Mouse (Mus musculus): ENCODE data around the gene Grin2c.

Grin2c gene

DNA sequence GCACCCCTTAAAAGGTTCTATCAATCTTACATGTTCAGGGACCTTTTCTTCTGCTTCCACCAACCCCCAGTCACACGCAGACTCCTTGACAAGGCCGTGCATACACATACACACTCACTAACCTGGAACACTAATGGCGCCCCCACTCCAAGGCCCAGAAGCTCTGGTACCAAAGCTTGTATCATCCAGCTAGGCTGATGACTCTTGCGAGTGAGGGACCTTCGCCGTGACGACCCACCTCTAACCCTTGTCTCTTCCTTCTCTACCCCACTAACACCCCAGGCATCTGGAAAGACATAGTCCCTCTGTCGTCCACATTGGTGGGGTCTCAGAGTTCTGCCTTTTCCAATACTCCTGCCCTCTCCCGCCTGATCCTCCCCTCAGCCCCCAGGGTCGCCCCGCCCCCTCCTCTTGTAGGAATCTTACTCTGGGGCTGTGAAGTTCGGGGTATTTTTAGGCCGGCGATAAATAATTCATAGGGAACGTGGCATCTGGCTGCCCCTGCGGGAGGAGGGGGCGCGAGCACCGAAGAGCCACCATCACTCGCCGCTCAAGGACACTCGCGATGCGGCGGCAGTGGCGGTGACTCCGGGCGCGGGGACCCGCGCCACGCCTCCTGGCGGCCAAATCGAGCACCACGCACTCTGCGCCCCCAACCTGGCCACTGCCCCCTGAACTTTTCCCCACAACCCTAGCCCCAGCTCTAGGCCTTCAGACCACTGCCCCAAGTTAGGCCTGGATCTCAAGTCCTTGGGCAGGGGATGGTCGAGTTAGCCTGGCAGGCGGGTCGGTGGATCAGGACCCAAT lies 2.0 kb downstream of the Grin2c start:
- DNase-seq (ENCODE audit: low spot score) = no peak

DNA sequence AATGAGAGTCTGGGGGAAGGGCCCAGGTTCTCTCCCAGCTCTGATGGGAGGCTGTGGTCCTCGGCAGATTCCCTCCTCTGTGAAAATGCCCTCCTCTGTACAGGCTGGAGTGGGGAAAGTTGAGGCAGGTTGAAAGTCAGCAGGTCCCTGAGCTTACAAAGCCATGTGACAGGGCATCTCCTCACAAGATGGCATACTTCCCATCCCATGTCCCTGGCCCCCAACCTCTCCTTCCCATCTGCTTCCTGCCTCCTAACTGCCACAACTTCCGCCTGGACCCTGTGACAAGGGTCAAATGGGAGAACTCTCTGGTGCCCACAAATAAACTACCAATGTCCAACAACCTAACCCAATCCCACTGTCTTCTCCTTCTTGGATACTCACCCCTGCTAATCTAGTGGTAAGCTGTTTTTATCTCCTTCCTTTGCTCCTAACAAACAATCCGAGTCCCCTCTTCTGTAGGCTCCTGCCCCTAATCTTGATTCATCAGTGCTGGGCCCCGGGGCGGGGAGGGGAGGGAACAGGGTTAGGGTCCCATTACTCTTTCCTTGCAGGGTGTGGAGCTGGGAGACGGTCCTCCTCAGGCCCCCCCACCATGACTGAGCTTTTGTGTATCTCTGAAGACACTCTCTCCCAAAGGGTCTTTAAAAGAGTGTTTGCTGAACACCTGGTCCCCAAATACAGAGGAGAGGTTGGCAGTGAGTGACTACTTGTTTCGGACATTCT lies 2.7 kb downstream of the Grin2c start:
- no peak for DNase-seq (ENCODE audit: low spot score)

DNA sequence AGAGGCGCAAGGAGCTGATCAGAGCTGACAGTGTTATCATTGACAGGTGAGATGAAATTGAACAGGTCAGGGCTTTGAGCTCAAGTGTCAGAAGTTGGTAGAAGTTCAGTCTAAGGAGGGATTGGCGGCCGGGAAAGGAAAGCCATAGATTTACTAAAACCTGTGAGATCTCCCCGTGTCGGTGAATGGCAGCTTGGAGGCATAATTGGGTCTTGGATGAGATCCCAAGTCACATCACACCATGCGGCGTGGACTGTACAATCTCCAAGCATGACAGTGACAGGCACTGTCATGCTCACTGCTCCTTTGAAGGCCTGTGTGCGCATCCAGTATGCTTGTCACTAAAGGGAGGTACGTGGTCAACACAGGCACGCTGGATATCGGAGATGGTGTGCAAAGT lies 4.1 kb downstream of the Grin2c start:
- DNase-seq (ENCODE audit: low spot score) = no peak

DNA sequence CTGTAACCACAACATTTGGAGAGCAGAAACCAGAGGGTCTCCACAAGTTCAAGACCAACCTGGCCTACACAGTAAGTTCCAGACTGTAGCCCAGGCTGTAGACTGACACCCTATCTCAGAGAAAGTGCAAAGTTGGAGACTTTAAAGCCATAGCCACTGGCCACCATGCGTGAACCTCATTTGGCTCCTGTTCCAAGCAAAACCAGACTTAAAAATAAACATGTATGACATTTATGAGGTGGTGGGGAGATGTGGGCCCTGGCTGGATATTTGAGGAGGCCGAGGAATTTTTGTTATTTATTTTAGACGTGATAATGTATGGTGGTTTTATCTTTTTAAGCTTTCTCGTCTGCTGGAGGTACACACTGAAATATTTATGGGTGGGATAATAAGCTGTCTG lies 7.9 kb downstream of the Grin2c start:
- no peak for DNase-seq (ENCODE audit: low spot score)

DNA sequence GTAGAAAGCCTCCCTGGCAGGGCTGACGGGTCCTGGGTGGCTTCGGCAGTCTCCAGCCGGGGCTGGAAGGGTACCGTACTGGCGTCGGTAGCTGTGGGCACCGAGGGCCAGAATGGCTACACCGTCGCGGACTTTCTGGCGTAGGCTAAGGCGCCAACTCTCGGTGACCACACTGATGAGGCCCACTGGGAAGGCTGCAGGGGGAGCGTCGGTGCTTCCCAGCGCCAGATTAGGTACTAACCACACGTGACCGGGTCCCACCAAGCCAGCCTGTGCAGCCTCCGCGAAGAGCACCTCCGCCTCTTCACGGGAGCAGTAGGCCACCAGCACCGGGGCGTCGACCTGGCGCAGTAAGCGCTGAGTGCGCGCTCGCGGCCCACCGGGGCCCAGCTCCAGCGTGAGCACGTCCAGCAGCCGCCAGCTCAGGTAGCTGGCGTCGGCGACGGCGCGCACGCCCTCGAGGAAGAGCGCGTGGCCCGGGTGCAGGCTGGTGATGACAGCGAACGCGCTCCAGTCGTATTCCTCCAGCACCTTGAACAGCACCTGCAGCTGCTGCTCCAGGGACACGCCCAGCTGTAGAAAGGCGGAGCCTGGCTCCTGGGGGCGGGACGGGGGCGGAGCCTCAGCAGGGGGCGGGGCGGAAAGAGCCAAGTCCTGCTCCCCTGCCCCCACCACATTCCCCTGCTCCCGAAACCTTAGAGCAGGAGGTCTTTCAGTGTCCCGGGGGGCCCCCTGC lies 9.1 kb downstream of the Grin2c start:
- no peak for DNase-seq (ENCODE audit: low spot score)

DNA sequence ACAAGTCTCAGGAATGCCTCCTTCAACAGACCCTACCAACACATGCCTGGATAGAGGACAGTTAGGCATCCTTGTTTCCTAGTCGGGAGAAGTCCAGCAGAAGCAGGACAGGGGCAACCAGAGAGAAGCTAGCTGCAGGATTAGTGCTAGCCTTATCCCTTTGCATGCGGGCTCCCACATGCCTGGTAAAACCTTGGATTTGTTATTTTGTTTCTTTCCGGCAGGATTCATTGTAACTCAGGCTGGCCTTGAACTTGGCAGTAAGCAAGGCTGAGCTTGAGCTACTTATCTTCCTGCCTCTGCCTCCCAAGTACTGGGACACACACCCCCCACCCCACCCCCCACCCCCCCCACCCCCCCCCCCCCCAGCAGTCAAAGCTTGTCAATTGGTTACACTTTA lies 15.8 kb downstream of the Grin2c start:
- no peak for DNase-seq (ENCODE audit: low spot score)

DNA sequence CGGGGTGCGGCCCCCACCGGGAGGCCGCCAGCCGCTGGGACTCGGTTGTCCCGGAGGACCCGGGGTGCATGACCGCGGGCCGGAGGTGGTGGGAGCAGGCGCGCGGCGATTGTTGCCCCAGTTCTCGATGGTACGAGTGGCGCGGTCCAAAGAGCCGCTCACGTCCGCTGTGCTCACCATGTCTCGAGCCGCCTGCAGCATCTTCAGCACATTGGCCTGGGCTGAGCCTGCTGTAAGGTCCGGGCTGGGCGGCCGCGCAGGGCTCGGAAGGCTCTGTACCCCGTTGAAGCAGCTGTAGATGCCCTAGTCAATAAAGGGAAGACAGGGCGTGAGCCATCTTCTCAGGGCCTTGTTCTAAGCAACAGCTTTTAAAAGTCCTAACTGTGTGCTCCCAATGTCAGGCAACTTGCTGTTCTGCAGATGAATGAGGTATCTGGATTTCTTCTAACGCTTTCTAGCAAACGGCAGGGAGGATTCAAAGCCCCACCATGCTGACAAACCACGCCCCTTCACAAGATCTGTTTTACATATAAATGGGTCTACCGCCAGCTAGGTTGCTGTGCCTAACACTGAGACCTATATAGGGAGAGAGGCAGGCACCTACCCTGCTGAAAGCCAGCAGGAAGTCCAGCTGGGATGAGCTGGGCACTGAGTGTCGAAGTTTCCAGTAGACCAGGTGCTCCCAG lies 16.5 kb downstream of the Grin2c start:
- DNase-seq (ENCODE audit: low spot score) = no peak

DNA sequence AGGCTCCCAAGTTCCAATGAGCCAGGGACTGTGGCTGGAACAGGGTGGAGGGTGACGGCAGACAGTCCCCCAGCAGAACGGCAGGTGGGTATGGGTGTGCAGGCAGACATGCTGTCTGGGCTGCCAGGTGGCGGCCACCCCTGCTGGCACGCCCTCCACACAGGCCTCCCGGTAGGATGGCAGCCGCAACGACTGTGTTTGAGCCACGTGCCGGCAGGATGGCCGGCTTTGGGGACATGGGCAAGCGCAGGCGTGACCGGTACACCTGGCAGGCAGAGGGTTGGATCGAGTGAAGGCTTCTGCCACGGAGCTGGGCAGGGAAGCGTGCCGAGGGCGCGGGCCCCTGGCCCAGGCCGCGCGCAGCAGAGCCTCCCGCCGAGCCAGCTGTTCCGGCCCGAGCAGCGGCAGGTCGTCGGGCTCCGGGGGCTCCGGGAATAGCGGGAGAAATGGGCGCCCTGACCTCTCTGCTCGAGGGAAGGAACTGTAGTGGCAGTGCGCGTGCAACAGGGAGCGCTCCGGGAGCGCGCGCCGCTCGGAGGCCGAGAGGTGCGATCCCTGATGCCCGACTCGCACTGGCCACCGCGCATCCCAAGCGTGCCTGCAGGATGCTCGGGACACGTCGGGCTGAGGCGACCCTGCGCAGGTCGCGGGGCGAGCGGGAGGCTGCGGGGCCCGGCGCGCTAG lies 17.2 kb downstream of the Grin2c start:
- DNase-seq (ENCODE audit: low spot score) = no peak

DNA sequence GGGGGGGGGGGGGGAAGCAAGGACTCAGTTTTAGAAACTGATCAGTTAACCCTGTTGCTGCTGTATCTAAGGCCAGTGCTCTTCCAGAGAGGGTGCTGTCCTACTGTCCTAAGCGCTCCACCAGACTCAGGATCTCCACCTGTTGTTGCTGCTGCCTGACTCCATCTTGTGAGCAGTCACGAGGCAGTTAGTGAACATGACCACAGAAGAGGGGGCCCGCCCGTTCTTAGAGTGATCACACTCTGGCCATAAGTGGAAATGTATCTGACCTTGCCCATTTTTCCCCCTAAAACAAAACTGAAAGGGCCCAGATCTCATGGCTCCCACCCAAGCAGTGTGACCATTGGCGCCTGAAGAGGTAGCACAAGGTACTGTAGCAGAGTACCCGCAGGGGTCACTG lies 19.1 kb downstream of the Grin2c start:
- DNase-seq (ENCODE audit: low spot score) = no peak

DNA sequence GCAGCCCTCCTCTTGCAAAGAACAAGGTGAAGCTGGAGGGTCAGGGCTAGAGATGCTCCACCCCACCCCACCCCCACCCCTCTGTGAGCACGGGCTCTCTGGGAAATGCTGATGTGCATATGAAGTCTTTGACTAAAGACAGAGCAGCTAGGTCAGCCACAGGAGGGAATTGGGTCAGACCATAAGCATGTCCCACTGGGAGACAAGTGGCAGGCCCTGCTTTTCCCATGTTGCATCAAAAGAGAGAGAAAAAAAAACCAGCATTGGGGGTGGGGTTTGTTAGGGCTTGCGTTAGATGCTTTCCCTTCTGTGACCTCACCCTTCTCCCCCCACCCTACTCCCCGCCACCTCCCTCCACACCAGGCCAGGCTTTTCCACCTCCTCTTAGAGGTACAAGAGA lies 19.8 kb downstream of the Grin2c start:
- DNase-seq (ENCODE audit: low spot score) = no peak

DNA sequence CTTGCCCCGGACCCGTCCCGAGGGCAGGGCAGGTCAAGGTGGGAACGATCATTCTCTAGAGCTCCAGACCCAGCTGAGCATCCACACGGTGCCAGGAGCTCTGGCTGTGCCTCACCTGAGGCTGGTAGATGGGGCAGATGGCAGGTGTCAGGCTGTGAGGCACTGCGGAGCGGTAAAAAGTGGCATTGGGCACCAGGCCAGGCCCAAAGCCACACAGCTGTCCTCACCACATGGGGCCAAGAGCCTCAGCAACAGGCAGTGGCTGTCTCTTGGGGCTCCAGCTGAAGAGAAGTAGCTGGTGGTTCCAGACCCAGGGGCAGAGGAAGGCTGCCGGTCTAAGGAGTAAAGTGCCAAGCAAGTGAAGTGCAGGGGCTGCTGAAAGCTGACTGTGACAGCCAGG lies 20.7 kb downstream of the Grin2c start:
- no peak for DNase-seq (ENCODE audit: low spot score)

DNA sequence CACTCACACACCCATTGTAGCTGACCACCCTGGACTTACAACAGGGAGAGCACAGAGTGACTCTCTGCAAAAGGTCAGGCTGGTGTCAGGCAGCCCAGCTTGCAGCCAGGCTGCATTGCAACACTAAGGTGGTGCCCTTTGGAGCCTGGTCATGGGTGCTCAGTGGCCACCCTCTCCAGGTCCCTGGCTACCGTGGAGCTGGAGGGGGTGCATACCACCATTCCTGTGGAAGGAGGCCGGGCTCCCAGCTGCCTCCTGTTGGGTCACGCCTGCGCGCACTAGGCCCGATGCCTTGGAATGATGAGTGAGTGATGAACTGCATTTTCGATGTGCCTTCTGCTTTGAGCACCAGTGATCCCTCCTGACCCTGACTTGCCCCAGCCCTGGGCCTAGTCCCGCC lies 22.2 kb downstream of the Grin2c start:
- DNase-seq (ENCODE audit: low spot score) = no peak

DNA sequence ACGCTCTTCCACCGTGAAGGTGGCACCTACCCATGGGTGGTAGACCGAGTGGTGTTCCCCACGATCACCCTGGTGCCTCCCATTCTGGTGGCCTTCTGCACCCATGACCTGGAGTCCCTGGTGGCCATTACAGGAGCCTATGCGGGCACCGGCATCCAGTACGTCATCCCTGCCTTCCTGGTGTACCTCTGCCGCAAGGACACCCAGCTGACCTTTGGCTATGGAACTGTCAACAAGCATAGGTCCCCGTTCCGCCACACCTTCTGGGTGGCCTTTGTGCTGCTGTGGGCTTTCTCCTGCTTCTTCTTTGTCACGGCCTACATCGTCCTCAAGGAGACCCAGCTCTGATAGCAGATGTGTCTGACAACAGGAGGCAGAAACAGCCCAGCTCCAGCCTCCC lies 23.3 kb downstream of the Grin2c start:
- DNase-seq (ENCODE audit: low spot score) = no peak

DNA sequence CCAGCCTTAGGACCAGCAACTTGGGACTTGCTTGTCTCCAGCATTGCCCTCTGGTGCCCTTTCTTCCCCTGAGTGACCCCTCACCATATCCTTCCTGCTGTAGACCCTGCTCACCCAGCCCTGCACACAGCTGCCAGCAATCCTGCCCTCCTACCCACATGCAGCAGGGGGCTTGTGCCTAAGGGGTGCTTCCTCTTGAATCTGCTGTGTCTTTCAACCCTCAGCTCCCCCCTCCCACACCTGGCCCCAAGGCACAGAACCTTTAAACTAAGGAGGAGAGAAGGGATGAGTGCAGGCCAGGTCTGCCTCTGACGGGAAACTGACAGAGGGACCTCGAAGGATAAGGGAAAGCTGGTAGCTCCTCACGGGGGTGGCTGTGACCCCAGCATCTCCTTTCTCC lies 24.3 kb downstream of the Grin2c start:
- DNase-seq (ENCODE audit: low spot score) = no peak

DNA sequence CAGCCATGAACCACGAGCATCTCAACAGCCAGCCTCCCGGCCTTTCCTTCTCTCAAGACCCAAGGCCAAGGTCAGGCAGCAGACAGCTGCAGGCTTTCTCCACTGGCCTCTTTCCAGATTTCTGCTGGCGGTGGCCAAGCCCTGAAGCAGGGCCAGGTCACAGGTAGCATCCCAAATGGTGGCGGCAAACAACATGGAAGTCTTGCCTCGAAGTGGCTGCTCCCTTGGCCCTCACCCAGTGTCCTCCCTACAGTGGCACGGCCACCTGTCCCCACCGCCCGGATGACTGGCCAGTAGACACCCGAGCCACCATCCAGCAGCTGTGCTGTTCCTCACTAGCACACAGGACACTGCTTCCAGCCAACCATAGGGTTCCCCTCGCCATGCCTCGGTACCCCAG lies 25.6 kb downstream of the Grin2c start:
- no peak for DNase-seq (ENCODE audit: low spot score)

DNA sequence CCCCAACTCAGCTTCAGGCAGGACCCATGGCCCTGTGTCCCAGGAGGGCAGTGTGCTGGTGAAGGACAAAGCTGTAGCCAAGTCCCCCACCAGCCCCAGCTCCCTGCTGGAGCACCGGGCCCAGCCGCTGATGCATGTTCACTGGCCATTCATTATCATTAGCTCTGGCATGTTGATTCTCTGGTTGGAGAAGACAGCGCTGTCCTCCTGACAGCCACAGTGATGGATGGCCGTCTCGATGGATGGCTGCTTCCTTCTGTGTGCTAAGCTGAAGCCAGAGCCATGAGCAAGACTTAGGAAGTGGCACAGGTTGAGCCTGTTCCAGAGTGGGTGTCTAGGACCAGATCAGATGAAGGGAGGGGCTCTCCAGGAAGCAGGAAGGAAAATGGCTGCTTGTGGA lies 30.5 kb downstream of the Grin2c start:
- DNase-seq (ENCODE audit: low spot score) = no peak

DNA sequence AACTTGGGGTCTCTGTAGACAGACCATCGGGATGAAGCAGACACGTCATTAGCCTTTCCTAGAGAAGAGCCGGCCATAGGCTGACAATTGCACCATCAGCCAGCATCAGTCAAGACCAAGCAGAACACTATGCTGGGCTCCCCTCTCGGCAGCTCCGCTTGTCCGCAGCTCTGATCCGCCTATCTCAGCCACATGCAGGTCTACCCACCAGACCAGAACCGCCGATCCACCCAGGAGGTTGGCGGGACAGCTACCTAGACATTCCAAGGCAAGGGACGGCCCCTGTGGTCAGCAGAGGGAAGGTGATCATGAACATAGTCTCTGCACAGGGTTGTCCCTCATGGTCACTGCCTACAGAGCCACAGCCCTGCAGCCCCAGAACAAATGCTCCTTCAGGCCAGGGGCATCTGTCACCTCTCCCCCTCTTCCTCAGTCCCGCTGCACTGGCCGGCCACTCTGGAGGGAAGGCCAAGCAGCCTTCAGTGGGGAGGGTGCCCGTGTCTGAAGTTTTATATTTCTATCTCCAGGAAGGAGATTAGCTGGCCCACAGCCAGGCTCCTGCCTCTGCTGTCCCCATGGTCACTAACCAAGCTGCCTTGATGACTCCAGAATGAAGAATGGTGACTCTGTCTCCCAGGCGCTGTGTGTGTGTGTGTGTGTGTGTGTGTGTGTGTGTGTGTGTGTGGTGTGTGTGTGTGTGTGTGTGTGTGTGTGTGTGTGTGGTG lies 32.6 kb downstream of the Grin2c start:
- DNase-seq (ENCODE audit: low spot score) = no peak

DNA sequence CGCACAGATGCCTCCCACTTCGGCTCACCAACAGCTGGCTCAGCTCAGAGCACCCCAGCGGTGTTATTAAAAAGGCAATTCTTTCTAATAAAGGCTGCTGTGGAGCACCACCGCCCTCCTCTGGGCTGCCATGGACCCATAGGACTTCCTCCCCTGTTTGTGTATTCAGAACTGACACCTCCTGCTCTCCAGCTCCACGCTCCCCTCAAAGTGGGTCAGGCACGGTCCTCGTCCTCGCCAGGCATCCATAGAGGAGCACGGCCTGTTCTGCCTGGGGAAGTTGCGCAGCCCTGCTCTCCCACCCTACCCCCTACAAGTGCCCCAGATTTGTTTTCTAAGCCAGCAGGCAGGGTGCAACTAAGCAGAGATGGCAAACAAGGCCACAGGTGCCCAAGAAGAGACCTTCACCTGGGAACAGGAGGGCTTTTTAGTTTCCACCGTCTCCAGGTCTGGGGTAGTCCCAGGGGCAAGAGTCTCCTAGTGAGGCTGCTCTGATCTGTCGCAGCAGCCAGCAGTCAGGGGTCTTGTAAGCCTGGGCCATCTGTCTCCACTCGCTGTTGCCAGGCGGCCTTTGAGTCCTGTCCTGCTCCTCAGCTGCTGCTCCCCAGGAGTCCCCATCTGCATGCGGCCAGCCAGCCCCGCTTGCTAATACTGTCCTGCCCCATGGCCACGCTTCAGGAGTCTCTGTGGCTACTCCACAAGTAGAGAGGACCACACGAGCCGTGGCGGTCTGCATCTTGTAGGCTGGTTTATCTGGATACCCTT lies 33.3 kb downstream of the Grin2c start:
- no peak for DNase-seq (ENCODE audit: low spot score)

DNA sequence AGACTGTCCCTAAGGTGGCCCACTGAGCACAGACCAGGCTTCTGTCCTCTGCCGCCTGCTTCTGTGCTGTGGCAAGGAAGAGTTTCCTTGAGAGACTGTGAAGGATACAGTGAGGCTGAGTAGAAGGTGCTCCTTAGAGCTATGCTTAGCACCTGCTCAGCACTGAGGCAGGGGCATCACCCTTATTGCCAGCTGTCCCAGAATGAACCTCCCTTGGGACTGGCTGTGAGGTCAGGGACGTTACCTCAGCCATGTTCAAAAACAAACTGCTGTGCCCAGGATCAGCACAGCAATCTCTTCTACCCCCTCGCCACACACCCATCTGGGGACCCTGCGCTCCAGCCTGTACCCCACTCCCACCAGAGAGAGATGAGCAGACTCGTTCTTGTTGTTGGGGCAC lies 34.2 kb downstream of the Grin2c start:
- DNase-seq (ENCODE audit: low spot score) = no peak

DNA sequence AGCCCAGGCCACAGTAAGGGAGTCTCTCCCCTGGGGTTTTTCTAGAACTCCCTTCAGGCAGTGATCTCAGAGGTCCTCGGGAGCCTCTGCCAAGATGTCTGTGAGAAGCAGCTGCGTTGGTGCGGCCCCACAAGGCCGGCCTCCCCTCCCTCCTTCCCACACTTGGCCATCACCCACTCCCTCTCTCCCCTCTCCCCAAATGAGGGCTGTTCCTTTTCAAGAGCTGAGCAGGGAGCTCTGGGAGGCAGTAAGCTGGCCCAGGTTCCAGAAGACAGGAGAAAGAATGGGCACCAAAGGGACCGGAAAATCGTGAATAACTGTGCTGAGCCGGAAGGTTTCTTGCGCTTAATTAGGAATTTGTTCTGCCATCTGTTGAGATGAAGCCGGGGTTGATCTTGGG lies 35.1 kb downstream of the Grin2c start:
- no peak for DNase-seq (ENCODE audit: low spot score)
